Mouse (Mus musculus) heart, embryonic 16.5 days (tissue): ENCODE measurements at regions not wholly inside any gene's neighbourhood (a gene's known extent, or its start where the extent isn't known, plus 50 kb on each side); places are given as distances from the start of the nearest gene placed in this dataset.

ENCODE experiments used
- ATAC-seq: fragments of 200-750 bp; cut with Nextera tagmentation; replicated peaks from 2 replicates; pipeline ENCODE4 v1.8.0; 2017; ENCODE audit warnings: moderate number of reproducible peaks; ENCODE audit not compliant: insufficient read depth, low FRiP score; ENCODE audit errors: extremely low read depth
- H3K27ac ChIP-seq: fragments of 300-500 bp; sonication (generic); 2 replicates; pipeline ENCODE4 v1.5.1; 2014; ENCODE audit warnings: mild to moderate bottlenecking, low read length, control low read depth, moderate library complexity
- H3K27me3 ChIP-seq: fragments of 300-500 bp; sonication (generic); 2 replicates; pipeline ENCODE4 v1.6.1; 2014; ENCODE audit warnings: low read length, mixed read lengths; ENCODE audit not compliant: control insufficient read depth, insufficient read depth
- H3K36me3 ChIP-seq: fragments of 300-500 bp; sonication (generic); 2 replicates; pipeline ENCODE4 v1.6.1; 2014; ENCODE audit not compliant: control insufficient read depth, insufficient read depth
- H3K4me1 ChIP-seq: fragments of 300-500 bp; sonication (generic); 2 replicates; pipeline ENCODE4 v1.6.1; 2014; ENCODE audit warnings: low read length, mixed read lengths; ENCODE audit not compliant: control insufficient read depth, insufficient read depth
- H3K4me2 ChIP-seq: fragments of 300-500 bp; sonication (generic); 2 replicates; pipeline ENCODE4 v1.6.1; 2014; ENCODE audit warnings: low read depth, mild to moderate bottlenecking, control low read depth, low read length
- H3K4me3 ChIP-seq: fragments of 300-500 bp; sonication (generic); 2 replicates; pipeline ENCODE4 v1.5.1; 2014; ENCODE audit warnings: mild to moderate bottlenecking, control low read depth, low read length
- H3K9ac ChIP-seq: fragments of 300-500 bp; sonication (generic); 2 replicates; pipeline ENCODE4 v1.6.1; 2014; ENCODE audit warnings: low read length, control low read depth
- H3K9me3 ChIP-seq: fragments of 300-500 bp; sonication (generic); replicated peaks from 2 replicates; pipeline ENCODE4 v1.6.1; 2016; ENCODE audit warnings: low read length; ENCODE audit not compliant: control insufficient read depth
- WGBS: fragments of 180-500 bp; shearing (Covaris S2); extraction: QIAGEN DNeasy Blood & Tissue Kit; methylation state at CpG from one replicate; pipeline ENCODE4 v1.1.7; 2014; 5-methylcytosine and 5-hydroxymethylcytosine counted together

- Histone ChIP-seq H3K9me3 (no peaks in the 10 kb centered on the region), H3K4me2 (no peak overlapping the region), H3K36me3 (no peaks in the 10 kb centered on the region), H3K27me3 (no peaks in the 10 kb centered on the region), H3K9ac (no peak overlapping the region), H3K4me3 (no peak overlapping the region), H3K4me1 (peaks cover 3% of the 10 kb centered on the region), H3K27ac (no peak overlapping the region)
- 63% methylated on average over 1 of the region's 1 CpGs for WGBS
- ATAC-seq, result no peak
These were observed 107.4 kb upstream of the Bcl6 start for GRCm38 (mm10) chr16:24096076-24096475.

DNA sequence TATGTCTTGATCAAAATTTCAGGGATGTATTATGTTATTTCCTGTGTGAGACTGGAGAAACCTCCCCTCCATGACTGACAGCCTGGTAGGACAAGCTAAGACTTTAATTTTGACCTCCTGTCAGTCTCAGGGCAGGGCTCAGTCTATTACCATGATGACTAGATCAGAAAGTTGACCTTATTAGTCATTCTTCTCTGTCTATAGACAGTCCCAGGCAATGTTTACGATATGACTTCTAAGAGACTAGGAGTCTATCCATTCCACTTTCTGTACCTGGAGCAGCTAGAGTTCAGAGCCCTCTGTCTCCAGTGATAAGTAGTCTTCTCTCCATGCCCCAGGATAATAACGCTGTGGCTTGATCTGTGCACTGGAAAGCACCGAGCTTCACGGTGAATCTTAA lies 107.0 kb upstream of the Bcl6 start:
- WGBS, result 89% methylated on average over 4 of the region's 4 CpGs
- Histone ChIP-seq H3K36me3 (no peaks in the 10 kb centered on the region), H3K27ac (no peak overlapping the region), H3K4me2 (no peak overlapping the region), H3K9ac (no peak overlapping the region), H3K4me1 (peaks cover 3% of the 10 kb centered on the region), H3K27me3 (no peaks in the 10 kb centered on the region), H3K9me3 (no peaks in the 10 kb centered on the region), H3K4me3 (no peak overlapping the region)
- ATAC-seq, result no peak

DNA sequence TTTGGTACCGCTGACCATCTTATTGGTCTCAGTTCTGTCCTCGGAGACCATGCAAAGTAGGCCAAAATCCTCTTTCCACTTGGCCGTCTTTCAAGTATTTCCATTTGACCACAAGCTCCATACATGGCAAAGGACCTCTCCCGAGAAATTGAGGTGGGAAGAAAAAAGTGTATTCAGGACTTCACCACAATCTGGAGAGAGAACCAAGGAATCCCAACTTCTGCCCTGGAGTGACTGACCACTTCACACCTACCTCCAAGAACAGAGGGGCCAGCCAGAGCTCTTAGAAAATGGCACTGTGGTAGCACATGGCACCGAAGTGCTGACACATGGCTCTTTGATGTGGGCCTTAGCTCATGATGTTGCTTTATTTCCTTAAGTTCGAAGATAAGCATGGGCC lies 105.9 kb upstream of the Bcl6 start:
- Histone ChIP-seq H3K4me3 (no peak overlapping the region), H3K27me3 (no peaks in the 10 kb centered on the region), H3K9me3 (no peaks in the 10 kb centered on the region), H3K4me1 (peaks cover 3% of the 10 kb centered on the region), H3K9ac (no peak overlapping the region), H3K27ac (no peak overlapping the region), H3K36me3 (no peaks in the 10 kb centered on the region), H3K4me2 (no peak overlapping the region)
- ATAC-seq, result no peak
- 78% methylated on average over 6 of the region's 6 CpGs for WGBS

GRCm38 (mm10) chr16:24093624-24094023 lies 105.0 kb upstream of the Bcl6 start:
- Histone ChIP-seq H3K4me2 (no peak overlapping the region), H3K4me1 (peaks cover 3% of the 10 kb centered on the region), H3K9me3 (no peaks in the 10 kb centered on the region), H3K27ac (no peak overlapping the region), H3K36me3 (no peaks in the 10 kb centered on the region), H3K4me3 (no peak overlapping the region), H3K27me3 (no peaks in the 10 kb centered on the region), H3K9ac (no peak overlapping the region)
- ATAC-seq, result no peak
- WGBS, result 88% methylated on average over 8 of the region's 8 CpGs

- no peaks in the 10 kb centered on the region for H3K27me3 ChIP-seq
- 59% methylated on average over 5 of the region's 5 CpGs for WGBS
- H3K36me3 ChIP-seq, result no peaks in the 10 kb centered on the region
- ATAC-seq, result no peak
- no peaks in the 10 kb centered on the region for H3K9me3 ChIP-seq
- H3K4me2 ChIP-seq, result no peak overlapping the region
- H3K27ac ChIP-seq, result no peak overlapping the region
- H3K9ac ChIP-seq, result no peak overlapping the region
- H3K4me3 ChIP-seq, result no peak overlapping the region
- peaks cover 3% of the 10 kb centered on the region for H3K4me1 ChIP-seq
These were observed 104.2 kb upstream of the Bcl6 start for GRCm38 (mm10) chr16:24092616-24093525.

GRCm38 (mm10) chr16:24092136-24092535 lies 103.5 kb upstream of the Bcl6 start:
- Histone ChIP-seq H3K36me3 (no peaks in the 10 kb centered on the region), H3K9ac (no peak overlapping the region), H3K27ac (no peak overlapping the region), H3K4me1 (peaks cover 3% of the 10 kb centered on the region), H3K4me2 (no peak overlapping the region), H3K9me3 (no peaks in the 10 kb centered on the region), H3K4me3 (no peak overlapping the region), H3K27me3 (no peaks in the 10 kb centered on the region)
- ATAC-seq, result no peak
- WGBS, result 72% methylated on average over 4 of the region's 4 CpGs

DNA sequence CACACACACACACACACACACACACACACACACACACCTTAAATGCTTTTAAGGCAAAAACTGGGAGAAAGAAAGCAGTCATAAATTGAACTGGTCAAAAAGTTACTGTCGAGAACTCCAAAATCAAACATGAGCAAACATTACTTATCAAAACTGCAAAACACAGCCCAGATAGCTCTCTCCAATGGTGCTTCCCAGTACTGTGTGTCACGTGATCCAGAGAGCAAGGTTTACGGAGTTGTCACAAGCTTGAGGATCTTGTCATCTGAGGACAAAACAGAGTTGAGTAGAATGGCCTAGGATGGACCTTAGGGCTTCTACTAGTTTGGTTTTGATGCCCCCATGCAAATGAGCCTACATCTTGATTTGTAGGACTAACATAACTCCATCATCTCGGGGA lies 102.3 kb upstream of the Bcl6 start:
- Histone ChIP-seq H3K9me3 (no peaks in the 10 kb centered on the region), H3K4me3 (no peak overlapping the region), H3K36me3 (no peaks in the 10 kb centered on the region), H3K27me3 (no peaks in the 10 kb centered on the region), H3K27ac (no peak overlapping the region), H3K4me2 (no peak overlapping the region), H3K4me1 (no peaks in the 10 kb centered on the region), H3K9ac (no peak overlapping the region)
- 81% methylated on average over 4 of the region's 4 CpGs for WGBS
- ATAC-seq, result no peak

DNA sequence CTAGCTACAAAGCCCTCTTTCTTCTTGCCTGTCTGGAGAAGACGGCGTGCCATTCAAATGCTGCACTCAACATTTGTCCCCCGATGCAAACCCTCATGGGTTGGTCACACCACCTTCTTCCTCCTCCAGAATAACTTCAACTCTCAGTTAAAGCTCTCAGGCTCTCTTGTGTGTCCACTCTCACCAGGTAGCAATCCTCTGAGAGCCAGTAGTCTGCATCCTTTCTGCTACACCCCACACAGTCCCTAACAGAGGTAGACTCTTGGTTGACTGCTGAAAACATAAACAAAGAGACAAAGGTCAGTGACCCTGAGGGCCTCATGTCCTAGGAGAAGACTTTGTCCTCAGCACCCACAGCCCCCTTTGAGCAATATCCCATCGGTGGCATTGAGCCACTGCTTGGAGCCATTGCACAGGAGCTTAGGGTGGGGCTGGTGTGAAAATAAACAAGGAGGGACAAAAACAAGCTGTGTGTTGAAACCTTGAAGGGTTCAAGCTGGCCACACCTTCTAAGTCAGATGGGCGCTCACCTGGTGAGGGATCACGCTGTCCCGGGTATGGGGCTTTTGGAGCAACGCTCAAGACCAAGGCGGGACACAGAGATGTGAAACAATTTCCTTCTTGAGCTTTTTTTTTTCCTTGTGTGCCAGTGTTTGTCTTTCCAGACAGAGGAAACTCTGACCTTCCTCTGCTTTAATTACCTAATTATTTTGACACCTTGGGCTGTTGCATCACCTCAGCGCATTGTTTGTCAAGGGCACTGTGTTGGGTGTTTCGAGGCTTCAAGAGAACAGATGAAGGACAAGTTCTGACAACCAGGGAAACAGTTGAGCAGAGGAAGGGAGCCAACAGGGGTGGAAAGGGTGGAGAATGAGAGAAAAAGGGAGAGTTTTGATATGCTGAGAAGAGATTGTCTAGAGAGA lies 101.4 kb upstream of the Bcl6 start:
- Histone ChIP-seq H3K4me1 (no peaks in the 10 kb centered on the region), H3K9me3 (no peaks in the 10 kb centered on the region), H3K4me2 (no peak overlapping the region), H3K4me3 (no peak overlapping the region), H3K27me3 (no peaks in the 10 kb centered on the region), H3K36me3 (no peaks in the 10 kb centered on the region), H3K27ac (no peak overlapping the region), H3K9ac (no peak overlapping the region)
- no peak for ATAC-seq
- WGBS, result 80% methylated on average over 11 of the region's 11 CpGs

DNA sequence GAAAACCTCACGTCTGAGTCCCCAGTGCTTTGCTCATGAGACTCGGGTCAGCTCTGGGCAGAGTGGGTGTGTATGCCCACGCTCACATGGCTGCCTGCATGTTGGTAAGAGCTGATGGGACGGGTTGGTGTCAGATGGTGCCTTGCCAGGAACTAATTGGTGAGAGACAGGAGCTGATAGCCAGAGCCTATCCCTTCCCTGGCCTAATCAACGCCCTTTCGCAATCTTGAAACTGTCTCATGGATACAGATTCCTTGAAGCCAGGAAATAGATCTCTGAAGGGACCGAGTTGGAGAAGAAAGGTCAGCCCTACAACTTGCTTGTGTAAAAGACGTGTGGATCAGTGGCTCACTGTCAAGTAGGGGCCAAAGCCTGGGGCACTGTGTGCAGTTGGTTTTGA lies 95.3 kb upstream of the Bcl6 start:
- Histone ChIP-seq H3K4me3 (no peak overlapping the region), H3K4me1 (no peaks in the 10 kb centered on the region), H3K27me3 (no peaks in the 10 kb centered on the region), H3K27ac (no peak overlapping the region), H3K36me3 (no peaks in the 10 kb centered on the region), H3K4me2 (no peak overlapping the region), H3K9me3 (no peaks in the 10 kb centered on the region), H3K9ac (no peak overlapping the region)
- 56% methylated on average over 8 of the region's 8 CpGs for WGBS
- ATAC-seq, result no peak
